Mouse (Mus musculus) heart, postnatal 36 days (tissue): Measurements from ENCODE around the gene Mgmt. TPM values are rescaled to one million over a fixed set of nuclear protein-coding genes. Genes with fewer than 3 reads are reported as not detected.
A peak's percentile ranks its signal among the peaks of the same experiment; 100 is the strongest.

Experiments used
- DNase-seq, 2 experiments: peaks; one replicate each; pipeline ENCODE4 v3.0.0; 2021 to 2022
- intact Hi-C: fragments of 180-260 bp; cut with DNase I; formaldehyde crosslinking; loops from one replicate; pipeline ENCODE4 v1.15.1; 2025
- total RNA-seq, 2 experiments: library from RNA; stranded (reverse); gene quantifications; 2 replicates each; pipeline ENCODE4 v1.2.3; 2021

Gene Mgmt
- total RNA-seq, 2 experiments from 2014 or later = 3.4 to 3.7 TPM

- intact Hi-C loops = no loop called here
- DNase-seq = no peak
These were observed 152.5 kb downstream of the Mgmt start for GRCm38 (mm10) chr7:137046891-137047290.

DNA sequence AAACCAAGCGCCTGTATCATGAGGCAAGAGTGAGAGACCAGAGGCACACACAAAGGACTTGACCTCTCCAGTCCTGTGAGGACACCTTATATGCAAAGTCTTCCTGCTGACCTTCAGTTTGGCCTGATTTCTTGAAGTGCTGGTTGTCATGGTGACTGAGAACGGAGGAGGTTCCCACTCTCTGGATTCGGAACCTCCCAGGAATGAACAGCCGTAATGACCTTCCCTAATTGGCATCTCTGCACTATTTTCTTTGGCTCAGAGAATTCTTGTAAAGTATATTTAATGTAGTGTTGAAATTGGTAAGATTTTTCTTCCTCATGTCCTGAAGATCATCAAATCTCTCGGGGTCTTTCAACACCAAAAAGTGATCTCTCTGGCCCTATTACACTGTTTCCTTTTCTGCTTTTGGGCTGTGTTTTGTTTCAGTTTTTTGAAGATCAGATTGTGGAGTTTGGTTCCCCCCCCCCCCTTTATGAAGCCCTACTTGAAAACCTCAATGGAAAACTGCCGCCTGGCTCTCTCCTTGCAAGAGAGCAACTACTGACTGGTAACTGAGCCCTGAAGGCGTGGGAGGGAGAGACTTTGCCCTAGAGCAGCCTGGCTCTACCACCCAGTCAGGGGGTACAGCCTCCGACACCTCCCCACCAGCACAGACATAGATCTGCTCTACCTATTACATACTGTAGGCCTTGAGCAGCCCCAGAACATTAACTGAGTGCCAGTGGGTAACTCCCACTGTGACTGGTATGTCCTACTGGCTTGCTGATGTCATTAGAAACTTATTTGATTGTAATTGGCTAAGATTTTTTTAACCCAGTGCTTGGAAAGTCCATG, 153.9 kb downstream of the Mgmt start:
- DNase-seq = no peak
- intact Hi-C loops = no loop called here

GRCm38 (mm10) chr7:137054343-137054742, 159.9 kb downstream of the Mgmt start:
- DNase-seq = no peak
- intact Hi-C loops = no loop called here

- DNase-seq = no peak
- intact Hi-C loops = no loop called here
These were observed 161.7 kb downstream of the Mgmt start for GRCm38 (mm10) chr7:137056126-137056525.

GRCm38 (mm10) chr7:137060488-137060887, 166.1 kb downstream of the Mgmt start:
- intact Hi-C loops = no loop called here
- peak in 1 of 2 experiments; percentile 31 for DNase-seq

DNA sequence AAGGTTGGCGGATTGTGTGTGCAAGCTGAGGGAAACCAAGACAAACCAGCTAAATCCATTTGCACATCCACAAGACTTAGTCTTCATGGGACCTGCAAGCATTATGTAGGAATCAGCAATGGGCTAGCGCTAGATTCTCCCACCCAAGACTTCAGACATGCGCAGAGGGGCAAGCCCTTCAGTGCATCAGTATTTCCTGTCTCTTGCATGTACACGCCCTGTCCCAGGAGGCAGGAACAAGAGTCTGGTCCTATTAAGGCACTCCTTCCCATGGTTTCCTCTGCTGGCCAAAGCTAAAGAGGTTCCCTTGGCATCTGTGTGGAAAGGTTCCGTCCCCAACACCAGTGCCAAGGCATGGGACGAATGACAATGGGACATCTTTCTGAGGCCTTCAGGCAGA, 166.7 kb downstream of the Mgmt start:
- DNase-seq = no peak
- intact Hi-C loops = no loop called here

GRCm38 (mm10) chr7:137064255-137064654, 169.8 kb downstream of the Mgmt start:
- intact Hi-C loops = no loop called here
- DNase-seq = no peak

DNA sequence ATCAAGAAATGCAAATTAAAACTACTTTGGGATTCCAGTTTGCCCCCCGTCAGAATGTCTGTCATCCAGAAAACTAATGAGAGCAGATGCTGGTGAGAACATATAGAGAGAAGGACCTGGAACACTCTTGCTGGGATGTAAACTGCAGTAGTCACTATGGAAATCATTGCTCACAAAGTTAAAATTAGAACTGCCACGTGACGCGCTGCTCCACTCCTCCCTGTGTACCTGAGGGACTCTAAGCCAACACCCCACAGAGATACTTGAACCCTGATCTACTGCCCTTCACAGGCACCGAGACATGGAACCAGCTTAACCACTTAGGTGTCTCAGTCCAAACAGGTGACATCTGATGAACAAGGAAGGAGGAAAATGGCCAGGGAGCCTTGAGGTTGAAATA, 171.0 kb downstream of the Mgmt start:
- intact Hi-C loops = no loop called here
- DNase-seq = no peak

- DNase-seq = no peak
These were observed 171.8 kb downstream of the Mgmt start for GRCm38 (mm10) chr7:137066211-137066610.

DNA sequence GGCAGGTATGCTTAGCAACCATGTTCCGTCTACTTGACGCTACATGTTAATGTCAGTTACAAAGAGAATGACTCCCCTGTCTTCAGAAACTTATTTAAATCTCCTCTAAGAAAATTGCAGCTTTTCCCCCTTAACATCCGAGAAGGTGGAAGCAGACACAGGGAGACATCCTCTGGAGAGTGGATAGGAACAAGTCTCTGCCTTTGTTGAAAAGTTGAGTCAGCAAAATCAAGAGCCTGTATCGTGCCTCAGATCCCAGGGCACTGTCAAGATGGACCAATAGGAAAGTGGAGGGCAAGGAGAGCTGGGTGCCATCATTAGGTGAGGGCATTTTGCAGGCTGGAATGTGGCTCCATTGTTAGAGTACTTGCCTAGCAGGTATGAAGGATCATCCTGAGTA, 172.6 kb downstream of the Mgmt start:
- intact Hi-C loops = no loop called here
- DNase-seq = no peak

More at GRCm38 (mm10) chr7:137066211-137066610, 171.8 kb downstream of the Mgmt start:
- intact Hi-C loops = no loop called here

GRCm38 (mm10) chr7:137067758-137068157, 173.3 kb downstream of the Mgmt start:
- no peak for DNase-seq
- intact Hi-C loops = no loop called here

GRCm38 (mm10) chr7:137068796-137069195, 174.4 kb downstream of the Mgmt start:
- intact Hi-C loops = no loop called here
- peak in 1 of 2 experiments; percentile 49 for DNase-seq

- peak; percentile 27 to 49 for DNase-seq
- intact Hi-C loops = no loop called here
These were observed 175.4 kb downstream of the Mgmt start for GRCm38 (mm10) chr7:137069768-137070167.

GRCm38 (mm10) chr7:137071346-137071745, 176.9 kb downstream of the Mgmt start:
- intact Hi-C loops = no loop called here
- DNase-seq = no peak

DNA sequence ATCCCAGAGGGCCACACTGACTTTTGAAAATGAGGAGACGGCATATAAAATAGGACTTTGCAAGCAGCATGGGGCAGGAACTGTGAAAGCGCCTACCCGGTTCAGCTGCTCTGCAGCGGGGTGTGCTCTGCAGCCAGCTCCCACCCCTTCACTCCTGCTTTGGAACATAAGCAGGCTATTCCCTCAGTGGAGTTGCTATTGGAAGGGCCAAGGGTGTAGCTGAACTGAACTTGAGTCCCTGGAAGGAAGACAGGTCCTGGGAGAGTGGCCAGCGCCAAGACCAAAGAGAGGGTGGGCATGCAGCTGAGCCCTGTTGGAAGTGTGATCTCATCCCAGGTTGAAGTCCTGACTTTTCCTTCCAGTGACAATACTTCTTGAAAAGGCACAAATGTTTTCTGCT, 179.5 kb downstream of the Mgmt start:
- intact Hi-C loops = no loop called here
- peak; percentile 30 to 35 for DNase-seq

- DNase-seq = no peak
- intact Hi-C loops = no loop called here
These were observed 179.9 kb downstream of the Mgmt start for GRCm38 (mm10) chr7:137074324-137074723.

- no peak for DNase-seq
- intact Hi-C loops = no loop called here
These were observed 180.9 kb downstream of the Mgmt start for GRCm38 (mm10) chr7:137075301-137075700.

DNA sequence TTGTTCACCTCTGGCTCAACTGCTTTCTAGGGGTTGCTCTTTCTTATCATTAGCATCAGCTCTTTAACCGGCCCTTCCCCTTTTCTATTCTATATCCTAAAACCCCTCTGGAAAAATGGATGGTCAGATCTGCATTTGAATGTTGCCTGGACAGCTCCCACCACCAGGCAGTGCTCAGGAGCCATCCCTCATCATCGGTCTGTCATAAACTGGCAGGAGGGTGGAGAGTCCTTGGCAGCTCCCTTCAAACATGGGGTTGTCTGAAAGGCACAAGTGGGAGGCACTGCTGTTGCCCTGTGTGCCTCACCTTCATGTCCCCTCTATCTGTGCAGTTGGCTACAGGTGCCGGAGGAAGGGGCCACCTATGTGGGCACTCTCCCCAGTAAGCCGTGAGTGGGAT, 185.8 kb downstream of the Mgmt start:
- DNase-seq = no peak
- intact Hi-C loops = no loop called here

DNA sequence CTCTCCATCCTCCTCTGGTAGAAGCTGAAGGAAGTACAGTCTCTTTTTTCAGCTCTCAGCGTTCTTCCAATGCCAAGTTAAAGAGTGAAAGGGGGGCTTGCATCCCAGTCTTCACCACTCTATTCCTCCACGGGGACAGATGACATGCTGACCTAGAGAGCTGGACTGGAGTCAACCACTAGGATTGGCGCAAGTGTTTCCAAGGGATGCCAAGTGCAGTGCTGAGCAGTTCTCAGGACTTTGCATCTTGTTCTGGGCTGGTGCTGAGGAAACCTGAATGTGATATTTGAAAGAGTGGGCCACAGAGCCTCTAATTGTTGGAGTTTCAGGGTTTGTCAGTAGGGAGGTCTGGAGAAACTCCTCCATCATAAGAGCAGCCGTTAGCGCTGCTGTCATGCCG, 187.8 kb downstream of the Mgmt start:
- intact Hi-C loops = no loop called here

GRCm38 (mm10) chr7:137084651-137085050, 190.2 kb downstream of the Mgmt start:
- no peak for DNase-seq
- intact Hi-C loops = loop anchor here (5.0 kb wide), 1 partner anchor 233 kb away; no protein-coding TSS in a partner anchor

More for the DNA sequence above, 187.8 kb downstream of the Mgmt start:
- DNase-seq = no peak

DNA sequence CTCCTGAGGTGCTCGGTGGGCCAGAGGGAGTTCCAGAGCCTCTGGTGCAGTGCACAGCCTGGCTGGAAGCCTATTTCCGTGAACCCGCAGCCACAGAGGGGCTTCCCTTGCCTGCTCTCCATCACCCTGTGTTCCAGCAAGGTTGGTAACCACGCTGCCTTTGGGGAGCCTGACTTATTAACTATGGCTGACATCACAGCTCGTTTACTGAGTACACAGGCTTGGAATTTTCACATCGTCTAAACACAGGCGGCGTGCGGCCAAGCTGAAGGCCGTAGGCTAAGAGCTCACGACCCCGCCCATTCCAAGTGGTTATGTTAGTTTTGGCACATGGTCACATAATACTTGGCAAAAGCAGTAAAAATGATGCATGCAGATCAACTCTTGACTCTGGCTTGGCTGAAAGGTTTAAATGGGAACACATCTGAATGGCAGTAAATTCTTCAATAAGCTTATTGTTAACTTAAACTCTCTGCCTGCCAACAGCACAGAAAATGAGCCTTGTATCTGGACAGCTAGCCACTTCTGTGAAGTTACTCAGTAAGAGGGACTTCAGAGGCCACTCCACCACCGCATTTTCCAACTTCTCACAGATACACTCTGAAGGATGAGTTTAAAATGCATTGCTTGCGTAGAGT, 191.7 kb downstream of the Mgmt start:
- intact Hi-C loops = loop anchor here (5.0 kb wide), 1 partner anchor 231 kb away; no protein-coding TSS in a partner anchor
- DNase-seq = peak; percentile 63 to 74

DNA sequence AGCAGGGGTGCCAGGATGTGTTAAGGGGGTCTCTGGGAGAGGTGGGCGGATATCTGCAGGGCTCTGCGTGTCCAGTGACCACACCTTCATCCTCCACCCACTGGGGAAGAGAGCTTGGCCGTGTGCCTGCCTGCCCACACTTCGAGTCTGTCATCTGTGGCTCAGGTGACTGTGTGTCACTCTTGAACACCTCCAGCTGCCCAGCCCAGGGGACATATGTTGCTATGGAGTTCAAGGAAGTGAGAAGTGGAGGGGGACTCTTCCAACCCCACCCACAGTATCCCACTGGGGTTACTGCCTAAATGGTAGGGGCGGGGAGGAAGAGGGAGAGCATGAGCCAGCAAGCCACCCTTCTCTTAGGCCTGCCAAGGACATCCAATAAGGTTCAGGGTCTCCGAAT, 192.7 kb downstream of the Mgmt start:
- no peak for DNase-seq
- intact Hi-C loops = loop anchor here (5.0 kb wide), 1 partner anchor 230 kb away; no protein-coding TSS in a partner anchor
